Mouse (Mus musculus): Measurements from ENCODE around the gene Uroc1. TPM values are rescaled to one million over a fixed set of nuclear protein-coding genes. Genes with fewer than 3 reads are reported as not detected.

Uroc1 gene
- polyA plus RNA-seq, 2 experiments, result 9.6 to 17.5 TPM

DNA sequence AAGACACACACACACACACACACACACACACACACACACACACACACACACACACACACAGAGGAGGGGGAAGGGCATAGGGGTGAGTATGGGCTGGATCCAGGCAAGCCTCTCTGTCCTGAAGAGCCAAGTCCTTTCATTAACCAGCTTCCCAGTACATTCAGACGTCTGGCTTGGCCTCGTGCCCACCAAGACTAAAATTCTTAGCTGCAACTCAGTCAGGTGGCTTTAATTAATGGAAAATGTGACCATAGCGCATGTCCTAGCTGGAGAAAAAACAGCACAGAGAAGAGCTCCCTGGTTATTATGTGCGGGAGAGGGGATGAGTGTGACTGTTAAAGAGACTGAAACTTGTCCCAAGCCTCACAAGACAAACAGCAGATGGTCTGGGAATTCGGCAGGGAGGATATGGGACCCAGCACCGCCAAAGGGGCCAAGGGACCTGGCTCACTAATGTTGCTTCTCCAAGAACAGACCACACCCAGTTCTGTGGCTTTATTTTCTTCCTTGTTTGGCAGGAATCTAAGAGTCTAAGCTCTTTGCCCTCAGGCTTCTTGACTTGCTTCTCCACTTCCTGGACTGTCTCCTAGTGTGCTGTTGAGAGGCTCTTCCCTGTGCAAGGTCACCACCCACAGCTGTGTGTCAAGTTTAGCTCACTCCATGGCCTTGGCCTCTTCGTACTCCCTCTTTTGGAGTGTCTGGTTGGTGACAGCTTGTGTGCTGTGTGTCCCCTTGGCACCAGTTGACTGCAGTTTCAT is 27.1 kb downstream of the Uroc1 start:
- WGBS (ENCODE audit: insufficient replicate concordance), result 53% methylated on average over 7 of the region's 7 CpGs
- TF ChIP-seq CTCF (IDR thresholded peaks at IDR 0.05; ENCODE audit: low read depth) (no peak), EP300 (IDR thresholded peaks at IDR 0.05; ENCODE audit: low read depth) (no peak)
- H3K9me3 ChIP-seq (ENCODE audit: control insufficient read depth, low read length), result no peaks in the 10 kb centered on the region
- peaks cover 0 to 4% of the 10 kb centered on the region in 2 experiments; a peak in 2 of 4 replicates for H3K4me1 ChIP-seq (replicated peaks; ENCODE audit: control insufficient read depth in 2 of 2, insufficient read depth in 2 of 2, low read length in 1 of 2)
- no peak for ATAC-seq (ENCODE audit: insufficient read depth)
- no peak for DNase-seq (ENCODE audit: low read depth in 3 of 3, low spot score in 3 of 3)
- no peak overlapping the region for H3K9ac ChIP-seq (replicated peaks)
- H3K27ac ChIP-seq, result no peak overlapping the region
- no peak overlapping the region for H3K4me3 ChIP-seq (ENCODE audit: insufficient read depth in 1 of 2, low read depth in 2 of 2, low read length in 2 of 2)
- H3K27me3 ChIP-seq (ENCODE audit: control insufficient read depth, insufficient read depth, low read length), result no peaks in the 10 kb centered on the region
- no peak overlapping the region for H3K4me2 ChIP-seq (ENCODE audit: low read depth)
- H3K36me3 ChIP-seq (replicated peaks; ENCODE audit: control insufficient read depth, insufficient read depth, low read depth), result no peaks in the 10 kb centered on the region

DNA sequence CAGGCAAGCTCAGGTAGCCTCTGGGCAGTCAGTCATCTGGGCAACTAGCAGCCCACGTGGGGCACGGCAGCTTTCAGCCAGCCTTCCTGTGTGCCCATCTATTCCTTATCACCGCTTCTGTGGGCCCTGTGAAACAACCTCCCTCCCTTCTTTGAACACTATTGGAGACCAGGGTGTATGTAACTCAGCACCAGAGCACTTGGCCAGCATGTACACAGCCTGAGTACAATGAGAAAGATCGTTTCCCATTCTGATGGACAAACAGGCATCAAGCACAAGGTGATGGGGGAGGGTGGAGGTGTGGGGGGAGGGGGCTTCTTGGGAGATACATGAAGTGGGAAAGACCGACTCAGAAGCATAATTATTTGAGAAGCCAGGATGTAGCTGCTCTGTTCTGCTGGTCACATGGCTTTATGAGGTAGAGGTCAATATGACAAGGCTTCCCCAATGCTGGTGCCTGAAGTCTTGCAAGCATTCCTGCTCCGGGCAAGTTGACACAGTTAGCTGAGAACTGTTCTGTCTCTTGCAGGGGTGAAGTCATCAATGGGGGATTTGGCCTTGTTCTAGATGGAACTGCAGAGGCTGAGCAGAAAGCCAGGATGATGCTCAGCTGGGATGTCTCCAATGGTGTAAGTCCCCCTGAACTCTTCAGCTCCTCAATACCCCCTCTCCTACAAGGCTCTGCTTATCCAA is 28.0 kb downstream of the Uroc1 start:
- Histone ChIP-seq H3K27ac (no peak overlapping the region), H3K4me3 (ENCODE audit: insufficient read depth in 1 of 2, low read depth in 2 of 2, low read length in 2 of 2) (no peak overlapping the region), H3K36me3 (replicated peaks; ENCODE audit: control insufficient read depth, insufficient read depth, low read depth) (no peaks in the 10 kb centered on the region), H3K4me2 (ENCODE audit: low read depth) (no peak overlapping the region), H3K27me3 (ENCODE audit: control insufficient read depth, insufficient read depth, low read length) (no peaks in the 10 kb centered on the region), H3K4me1 (replicated peaks; ENCODE audit: control insufficient read depth in 2 of 2, insufficient read depth in 2 of 2, low read length in 1 of 2) (peaks cover 0 to 4% of the 10 kb centered on the region in 2 experiments; a peak in 2 of 4 replicates), H3K9me3 (ENCODE audit: control insufficient read depth, low read length) (no peaks in the 10 kb centered on the region), H3K9ac (replicated peaks) (no peak overlapping the region)
- no peak for ATAC-seq (ENCODE audit: insufficient read depth)
- TF ChIP-seq EP300 (IDR thresholded peaks at IDR 0.05; ENCODE audit: low read depth) (no peak), CTCF (IDR thresholded peaks at IDR 0.05; ENCODE audit: low read depth) (no peak)
- WGBS (ENCODE audit: insufficient replicate concordance), result 50% methylated on average over 6 of the region's 6 CpGs
- no peak for DNase-seq (ENCODE audit: low read depth in 3 of 3, low spot score in 3 of 3)

DNA sequence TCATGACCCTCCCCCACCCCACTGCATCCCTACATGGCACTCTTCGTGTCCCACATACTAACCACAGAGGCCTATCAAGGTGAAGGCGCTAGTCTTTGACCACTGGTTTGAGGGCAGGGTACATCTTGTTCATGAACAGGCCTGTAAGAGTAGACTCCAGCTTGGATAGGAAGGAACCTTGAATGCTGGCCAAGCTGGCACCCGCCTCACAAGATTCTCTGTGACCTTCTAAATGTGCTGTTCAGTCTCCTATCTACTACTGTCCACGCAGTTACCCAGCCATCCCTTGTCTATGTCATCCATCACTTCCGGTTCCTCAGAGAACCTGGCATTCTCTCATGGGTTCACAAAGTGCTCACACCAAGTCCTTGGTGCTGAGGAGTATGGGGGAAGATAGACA is 30.2 kb downstream of the Uroc1 start:
- peaks cover 0 to 4% of the 10 kb centered on the region in 2 experiments; a peak in 2 of 4 replicates for H3K4me1 ChIP-seq (replicated peaks; ENCODE audit: control insufficient read depth in 2 of 2, insufficient read depth in 2 of 2, low read length in 1 of 2)
- H3K27ac ChIP-seq, result no peak overlapping the region
- 50% methylated on average over 5 of the region's 5 CpGs for WGBS (ENCODE audit: insufficient replicate concordance)
- no peak overlapping the region for H3K4me2 ChIP-seq (ENCODE audit: low read depth)
- no peak overlapping the region for H3K4me3 ChIP-seq (ENCODE audit: insufficient read depth in 1 of 2, low read depth in 2 of 2, low read length in 2 of 2)
- no peaks in the 10 kb centered on the region for H3K27me3 ChIP-seq (ENCODE audit: control insufficient read depth, insufficient read depth, low read length)
- no peak overlapping the region for H3K9ac ChIP-seq (replicated peaks)
- TF ChIP-seq CTCF (IDR thresholded peaks at IDR 0.05; ENCODE audit: low read depth), result no peak
- TF ChIP-seq EP300 (IDR thresholded peaks at IDR 0.05; ENCODE audit: low read depth), result no peak
- no peak for DNase-seq (ENCODE audit: low read depth in 3 of 3, low spot score in 3 of 3)
- no peaks in the 10 kb centered on the region for H3K9me3 ChIP-seq (ENCODE audit: control insufficient read depth, low read length)
- H3K36me3 ChIP-seq (replicated peaks; ENCODE audit: control insufficient read depth, insufficient read depth, low read depth), result no peaks in the 10 kb centered on the region
- ATAC-seq (ENCODE audit: insufficient read depth), result no peak

DNA sequence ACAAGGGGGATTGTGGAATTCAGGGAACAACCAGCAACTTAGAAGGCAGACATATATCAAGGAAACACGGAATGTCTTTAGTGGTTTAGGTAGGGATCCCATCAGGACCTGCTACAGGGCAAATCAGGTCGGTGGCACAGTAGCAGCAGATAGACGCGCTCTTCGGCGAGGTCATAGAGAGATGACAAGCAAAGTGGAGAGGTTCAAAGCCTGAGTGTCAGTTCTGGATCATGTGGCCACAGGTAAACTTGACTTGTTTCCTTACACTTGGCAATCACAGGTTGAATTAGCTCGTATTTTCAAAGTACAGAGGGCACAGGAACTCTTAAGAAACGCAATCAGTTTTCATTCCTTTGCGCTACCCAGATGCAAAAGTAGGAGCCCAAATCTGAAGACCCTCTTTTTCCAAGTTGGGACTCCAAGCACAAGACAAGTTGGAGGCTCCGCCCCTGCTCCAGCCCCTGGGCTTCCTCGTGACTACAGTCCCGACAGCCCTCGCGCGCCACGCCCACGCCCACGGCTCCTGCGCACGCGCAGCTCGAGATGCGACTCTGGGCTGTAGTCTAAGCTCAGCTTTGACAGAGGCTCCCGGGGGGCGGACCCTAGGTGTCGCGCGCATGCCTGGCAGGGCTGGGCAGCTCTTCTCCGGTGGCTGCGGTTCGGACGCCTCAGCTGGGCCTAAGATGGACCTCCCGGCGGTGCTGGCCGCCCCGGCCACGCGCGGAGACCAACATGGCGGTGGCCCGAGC is 36.1 kb downstream of the Uroc1 start, which contains the start of gene Zxdc:
Zxdc (plus strand) TSS at position 517 of the 749 bp plus-strand sequence.
- Histone ChIP-seq H3K4me3 (ENCODE audit: insufficient read depth in 1 of 2, low read depth in 2 of 2, low read length in 2 of 2) (peak within 1 kb of the TSS; percentile 60 to 82), H3K9ac (replicated peaks) (peak within 1 kb of the TSS; percentile 69), H3K4me1 (replicated peaks; ENCODE audit: control insufficient read depth in 2 of 2, insufficient read depth in 2 of 2, low read length in 1 of 2) (peaks cover 24 to 25% of the 10 kb centered on the region in 2 experiments), H3K27ac (no peak within 1 kb of the TSS), H3K36me3 (replicated peaks; ENCODE audit: control insufficient read depth, insufficient read depth, low read depth) (peaks cover 9% of the 10 kb centered on the region), H3K4me2 (ENCODE audit: low read depth) (peak within 1 kb of the TSS; percentile 83), H3K27me3 (ENCODE audit: control insufficient read depth, insufficient read depth, low read length) (no peaks in the 10 kb centered on the region), H3K9me3 (ENCODE audit: control insufficient read depth, low read length) (no peaks in the 10 kb centered on the region)
- ATAC-seq (ENCODE audit: insufficient read depth) (peak; percentile 93), DNase-seq (ENCODE audit: low read depth in 3 of 3, low spot score in 3 of 3) (peak; percentile 85 to 88 (median 85))
- no peak for TF ChIP-seq CTCF (IDR thresholded peaks at IDR 0.05; ENCODE audit: low read depth)
- TF ChIP-seq EP300 (IDR thresholded peaks at IDR 0.05; ENCODE audit: low read depth), result no peak
- 6% methylated on average over 41 of the region's 41 CpGs for WGBS (ENCODE audit: insufficient replicate concordance)

Data from liver, embryonic 14.5 days (tissue).